15 mouse cellular contexts compared by ENCODE assay signal in genomic region chr1:100801041-100801440, GRCm38 (mm10).
"Had no signal": no experiment of that assay in that cellular context is flagged by ENCODE, and none has a peak within 500 bp of the region (broad histone marks: within the 10 kb centered on the region; RNA-seq: fewer than 3 reads in every experiment).

No protein-coding gene starts in this region.

- H3K4me3 ChIP-seq: layer of hippocampus, adult 2 months; left cerebral cortex, adult 2 months; liver, embryonic 13.5 days; midbrain, embryonic 15.5 days; myocyte had no signal

- H3K36me3 ChIP-seq: liver, embryonic 13.5 days; midbrain, embryonic 15.5 days had no signal

- H3K4me1 ChIP-seq: liver, embryonic 13.5 days; midbrain, embryonic 15.5 days had no signal

- H3K27me3 ChIP-seq: liver, embryonic 13.5 days; midbrain, embryonic 15.5 days had no signal

- H3K9me3 ChIP-seq: liver, embryonic 13.5 days; midbrain, embryonic 15.5 days had no signal

- ATAC-seq: midbrain, embryonic 15.5 days had no signal

- H3K9ac ChIP-seq: liver, embryonic 13.5 days; midbrain, embryonic 15.5 days had no signal

- H3K27ac ChIP-seq: kidney, postnatal 0 days; layer of hippocampus, adult 2 months; left cerebral cortex, adult 2 months; liver, embryonic 13.5 days; midbrain, embryonic 15.5 days had no signal

- H3K4me2 ChIP-seq: liver, embryonic 13.5 days; midbrain, embryonic 11.5 days; midbrain, embryonic 15.5 days had no signal

- DNase-seq: kidney, adult 2 months; kidney, postnatal 25 days; layer of hippocampus, adult 9-11 months; liver, embryonic 13.5 days; lung, adult 2 months; lung, postnatal 14 days; lung, postnatal 4 days; thymus, adult 18-20 months; thymus, postnatal 36 days had no signal
